In the genomic region with DNA sequence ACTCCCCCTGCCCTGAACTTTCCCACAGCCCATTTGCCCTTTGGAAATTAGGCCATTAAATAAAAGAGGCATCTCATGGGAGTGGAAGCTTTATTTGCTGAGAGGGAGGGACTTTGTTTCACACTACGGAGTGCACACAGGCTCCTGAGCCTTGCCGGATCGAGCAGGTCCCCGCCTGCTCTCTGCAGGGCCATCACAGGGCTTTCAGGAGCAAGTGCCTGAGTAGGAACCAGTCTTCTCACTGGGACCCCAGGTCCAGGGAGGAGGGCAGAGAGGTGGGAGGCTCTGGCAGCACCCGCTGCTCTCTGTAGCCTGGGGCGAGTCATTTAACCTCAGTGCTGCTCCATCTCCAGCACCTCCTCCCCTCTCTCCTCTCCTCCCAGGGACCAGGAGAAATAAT, we compare ENCODE assay signal across 14 mouse cellular contexts. TPM values are rescaled to one million over a fixed set of nuclear protein-coding genes. Genes with fewer than 3 reads are reported as not detected.
A peak's percentile ranks its signal among the peaks of the same experiment; 100 is the strongest.
DNase-seq lines count a peak whose midpoint lies in the region; ATAC-seq and TF ChIP-seq lines count a peak whose summit lies in the region.
"Had no signal": no experiment of that assay in that cellular context is flagged by ENCODE, and none has a peak within 500 bp of the region (broad histone marks: within the 10 kb centered on the region; RNA-seq: fewer than 3 reads in every experiment).

No protein-coding gene starts in this region.

- no peak for TF ChIP-seq CTCF in liver, postnatal 0 days (IDR thresholded peaks at IDR 0.05; ENCODE audit: low read depth)

- DNase-seq in liver, embryonic 11.5 days (ENCODE audit: low spot score), result no peak
- DNase-seq in liver, postnatal 0 days, result no peak
- no peak for DNase-seq in left cerebral cortex, postnatal 10 days (ENCODE audit: extremely low spot score in 1 of 2, low spot score in 2 of 2)
- no peak for DNase-seq in heart, adult 18-20 months
- DNase-seq: adrenal gland, postnatal 10 days; left cerebral cortex, postnatal 4 days; right cerebral cortex, postnatal 4 days; thymus, postnatal 25 days had no signal

- H3K9ac ChIP-seq in liver, embryonic 11.5 days (ENCODE audit: low read depth, low read length), result no peak overlapping the region
- H3K9ac ChIP-seq in liver, postnatal 0 days (replicated peaks), result no peak overlapping the region
- H3K9ac ChIP-seq in intestine, embryonic 16.5 days (ENCODE audit: low read depth, low read length), result peak overlapping the region; percentile 24; the same call in 1 of the 2 replicates
- no peak overlapping the region for H3K9ac ChIP-seq in kidney, embryonic 15.5 days
- H3K9ac ChIP-seq in neural tube, embryonic 13.5 days, result no peak overlapping the region
- H3K9ac ChIP-seq: embryonic facial prominence, embryonic 12.5 days had no signal

- ATAC-seq in liver, embryonic 11.5 days (replicated peaks; ENCODE audit: low FRiP score), result no peak
- no peak for ATAC-seq in liver, postnatal 0 days
- no peak for ATAC-seq in intestine, embryonic 16.5 days
- peak; percentile 57 for ATAC-seq in kidney, embryonic 15.5 days (replicated peaks; ENCODE audit: low FRiP score)
- no peak for ATAC-seq in neural tube, embryonic 13.5 days (ENCODE audit: low read depth)

- WGBS in liver, embryonic 11.5 days, result 53% methylated on average over 6 of the region's 6 CpGs
- WGBS in liver, postnatal 0 days (ENCODE audit: insufficient replicate concordance), result 60% methylated on average over 6 of the region's 6 CpGs
- WGBS in intestine, embryonic 16.5 days, result 44% methylated on average over 6 of the region's 6 CpGs
- WGBS in kidney, embryonic 15.5 days, result 18% methylated on average over 6 of the region's 6 CpGs
- WGBS in neural tube, embryonic 13.5 days, result 14% methylated on average over 6 of the region's 6 CpGs

- H3K9me3 ChIP-seq in liver, embryonic 11.5 days (ENCODE audit: control insufficient read depth, low read length), result no peaks in the 10 kb centered on the region
- no peaks in the 10 kb centered on the region for H3K9me3 ChIP-seq in liver, postnatal 0 days (ENCODE audit: low read length)
- 0 out of 2 replicates have a peak, but pooled peaks cover 5% of the 10 kb centered on the region for H3K9me3 ChIP-seq in intestine, embryonic 16.5 days (ENCODE audit: control insufficient read depth, low read length)
- H3K9me3 ChIP-seq in kidney, embryonic 15.5 days (replicated peaks), result no peaks in the 10 kb centered on the region
- no peaks in the 10 kb centered on the region for H3K9me3 ChIP-seq in neural tube, embryonic 13.5 days
- H3K9me3 ChIP-seq: embryonic facial prominence, embryonic 12.5 days; G1E had no signal

- H3K4me2 ChIP-seq in liver, embryonic 11.5 days, result peak overlapping the region; percentile 38; the same call in 1 of the 2 replicates
- H3K4me2 ChIP-seq in liver, postnatal 0 days (ENCODE audit: low read depth, low read length), result no peak overlapping the region
- no peak overlapping the region for H3K4me2 ChIP-seq in intestine, embryonic 16.5 days (ENCODE audit: low read depth, low read length)
- peak overlapping the region; percentile 39; the same call in 1 of the 2 replicates for H3K4me2 ChIP-seq in kidney, embryonic 15.5 days
- no peak overlapping the region for H3K4me2 ChIP-seq in neural tube, embryonic 13.5 days
- H3K4me2 ChIP-seq: embryonic facial prominence, embryonic 12.5 days had no signal

- H3K4me1 ChIP-seq in liver, embryonic 11.5 days (replicated peaks; ENCODE audit: control insufficient read depth, insufficient read depth, low read length), result peaks cover 8% of the 10 kb centered on the region; the same call in 1 of the 2 replicates
- H3K4me1 ChIP-seq in liver, postnatal 0 days (ENCODE audit: insufficient read depth), result peaks cover 3% of the 10 kb centered on the region; the same call in 1 of the 2 replicates
- peaks cover 5% of the 10 kb centered on the region for H3K4me1 ChIP-seq in intestine, embryonic 16.5 days (ENCODE audit: control insufficient read depth, insufficient read depth, low read length)
- peaks cover 33% of the 10 kb centered on the region for H3K4me1 ChIP-seq in kidney, embryonic 15.5 days
- H3K4me1 ChIP-seq in neural tube, embryonic 13.5 days (replicated peaks), result peaks cover 46% of the 10 kb centered on the region

- H3K27ac ChIP-seq in liver, embryonic 11.5 days (ENCODE audit: low read depth, low read length), result no peak overlapping the region
- no peak overlapping the region for H3K27ac ChIP-seq in liver, postnatal 0 days (ENCODE audit: low read depth)
- H3K27ac ChIP-seq in intestine, embryonic 16.5 days (ENCODE audit: low read length), result no peak overlapping the region
- H3K27ac ChIP-seq in kidney, embryonic 15.5 days, result peak overlapping the region; percentile 86
- H3K27ac ChIP-seq in neural tube, embryonic 13.5 days (replicated peaks), result 0 out of 2 replicates have a peak overlapping the region, but pooled peaks have one; percentile 15
- H3K27ac ChIP-seq: embryonic facial prominence, embryonic 12.5 days had no signal

- no peaks in the 10 kb centered on the region; the same call in 1 of the 2 replicates for H3K27me3 ChIP-seq in liver, embryonic 11.5 days (replicated peaks; ENCODE audit: control insufficient read depth, insufficient read depth, low read length)
- H3K27me3 ChIP-seq in liver, postnatal 0 days (ENCODE audit: insufficient read depth, low read length), result no peaks in the 10 kb centered on the region
- no peaks in the 10 kb centered on the region for H3K27me3 ChIP-seq in intestine, embryonic 16.5 days (replicated peaks; ENCODE audit: control insufficient read depth, insufficient read depth, low read length)
- no peaks in the 10 kb centered on the region for H3K27me3 ChIP-seq in kidney, embryonic 15.5 days
- no peaks in the 10 kb centered on the region for H3K27me3 ChIP-seq in neural tube, embryonic 13.5 days

- no peak overlapping the region for H3K4me3 ChIP-seq in liver, embryonic 11.5 days (ENCODE audit: low read depth, low read length)
- no peak overlapping the region for H3K4me3 ChIP-seq in liver, postnatal 0 days (ENCODE audit: low read depth, low read length)
- no peak overlapping the region for H3K4me3 ChIP-seq in intestine, embryonic 16.5 days (ENCODE audit: low read length)
- no peak overlapping the region for H3K4me3 ChIP-seq in kidney, embryonic 15.5 days (replicated peaks)
- H3K4me3 ChIP-seq in neural tube, embryonic 13.5 days, result no peak overlapping the region
- H3K4me3 ChIP-seq: embryonic facial prominence, embryonic 12.5 days had no signal

- H3K36me3 ChIP-seq in liver, embryonic 11.5 days (ENCODE audit: control insufficient read depth, insufficient read depth, low read length), result no peaks in the 10 kb centered on the region
- H3K36me3 ChIP-seq in liver, postnatal 0 days (replicated peaks; ENCODE audit: insufficient read depth, low read length), result no peaks in the 10 kb centered on the region
- no peaks in the 10 kb centered on the region for H3K36me3 ChIP-seq in intestine, embryonic 16.5 days (ENCODE audit: control insufficient read depth, insufficient read depth, low read length)
- no peaks in the 10 kb centered on the region for H3K36me3 ChIP-seq in kidney, embryonic 15.5 days
- no peaks in the 10 kb centered on the region for H3K36me3 ChIP-seq in neural tube, embryonic 13.5 days
- H3K36me3 ChIP-seq: embryonic facial prominence, embryonic 12.5 days; G1E had no signal

- no peak for TF ChIP-seq EP300 in liver, postnatal 0 days (IDR thresholded peaks at IDR 0.05; ENCODE audit: low read depth)

- intact Hi-C loops in left cerebral cortex, postnatal 10 days (cut with DNase I), result loop anchor here (10.0 kb wide), 1 partner anchor 303 kb away; no protein-coding TSS in a partner anchor

RNA-seq across cellular contexts. Expression of a gene that starts 7.7 kb away (rescaled TPM):
- polyA plus RNA-seq in liver, embryonic 11.5 days (2014; fragmentation: Nextera tagmentation; extraction: Ambion mirVana), result 11.6 and 13.4 TPM in 2 replicates
- 4.7 and 5.2 TPM in 2 replicates for polyA plus RNA-seq in liver, postnatal 0 days (2015; fragmentation: Nextera tagmentation; extraction: Ambion mirVana)
- polyA plus RNA-seq in intestine, embryonic 16.5 days (2015; fragmentation: Nextera tagmentation; extraction: Ambion mirVana), result 4.9 and 5.4 TPM in 2 replicates
- 13.3 and 16.7 TPM in 2 replicates for polyA plus RNA-seq in kidney, embryonic 15.5 days (2015; fragmentation: Nextera tagmentation; extraction: Ambion mirVana)
- 16.2 and 18.6 TPM in 2 replicates for polyA plus RNA-seq in neural tube, embryonic 13.5 days (2015; fragmentation: Nextera tagmentation; extraction: Ambion mirVana)
- total RNA-seq in left cerebral cortex, postnatal 10 days (2021), result 10 to 100 TPM; 47.1 to 50.0 TPM
- total RNA-seq in heart, adult 18-20 months (2021), result 10 to 100 TPM; 28.0 to 30.5 TPM

RNA-seq across cellular contexts. Expression of a gene that starts 44.4 kb away (rescaled TPM):
- polyA plus RNA-seq in liver, embryonic 11.5 days (2014; fragmentation: Nextera tagmentation; extraction: Ambion mirVana), result 0.11 TPM in 1 of 2 replicates, not detected in the other
- 0.06 and 0.34 TPM in 2 replicates for polyA plus RNA-seq in liver, postnatal 0 days (2015; fragmentation: Nextera tagmentation; extraction: Ambion mirVana)
- 0.09 and 0.11 TPM in 2 replicates for polyA plus RNA-seq in intestine, embryonic 16.5 days (2015; fragmentation: Nextera tagmentation; extraction: Ambion mirVana)
- 0.10 and 0.27 TPM in 2 replicates for polyA plus RNA-seq in kidney, embryonic 15.5 days (2015; fragmentation: Nextera tagmentation; extraction: Ambion mirVana)
- 0.18 and 0.61 TPM in 2 replicates for polyA plus RNA-seq in neural tube, embryonic 13.5 days (2015; fragmentation: Nextera tagmentation; extraction: Ambion mirVana)
- under 1 TPM; 0.20 to 0.43 TPM for total RNA-seq in left cerebral cortex, postnatal 10 days (2021)
- total RNA-seq in heart, adult 18-20 months (2021), result 1 to 10 TPM; 4.3 to 8.0 TPM
- total RNA-seq: left cerebral cortex, postnatal 4 days had no signal
- polyA plus RNA-seq: G1E; intestine, embryonic 14.5 days had no signal

Comparison
In these comparisons a context has a peak if more than half of its experiments do, and no peak if none do; other contexts are left out.
1. H3K4me2 ChIP-seq: peak in liver, embryonic 11.5 days (single experiment) and kidney, embryonic 15.5 days (single experiment); none in liver, postnatal 0 days (single experiment), intestine, embryonic 16.5 days (single experiment) and neural tube, embryonic 13.5 days (single experiment).
2. H3K27ac ChIP-seq: peak in kidney, embryonic 15.5 days (single experiment) and neural tube, embryonic 13.5 days (single experiment); none in liver, embryonic 11.5 days (single experiment), liver, postnatal 0 days (single experiment) and intestine, embryonic 16.5 days (single experiment).